ENCODE assay signal across 8 mouse cellular contexts in genomic region chr2:169723645-169724462, GRCm38 (mm10).
DNase-seq lines count a peak whose midpoint lies in the region; ATAC-seq and TF ChIP-seq lines count a peak whose summit lies in the region.

No protein-coding gene starts in this region.

- no peaks in the 10 kb centered on the region for H3K27me3 ChIP-seq in neural tube, embryonic 11.5 days (ENCODE audit: control insufficient read depth, insufficient read depth, low read length)
- H3K27me3 ChIP-seq in heart, postnatal 0 days (ENCODE audit: control insufficient read depth, insufficient read depth, low read length), result no peaks in the 10 kb centered on the region
- H3K27me3 ChIP-seq in cerebellum, adult 2 months (ENCODE audit: control insufficient read depth, insufficient read depth, low read length), result no peaks in the 10 kb centered on the region

- H3K36me3 ChIP-seq in neural tube, embryonic 11.5 days (ENCODE audit: control insufficient read depth, insufficient read depth, low read length), result no peaks in the 10 kb centered on the region
- no peaks in the 10 kb centered on the region for H3K36me3 ChIP-seq in heart, postnatal 0 days (replicated peaks; ENCODE audit: control insufficient read depth, insufficient read depth, low read length)

- no peak for DNase-seq in neural tube, embryonic 11.5 days (ENCODE audit: low spot score)
- DNase-seq in neural tube, embryonic 10.5 days (ENCODE audit: extremely low spot score, low spot score), result no peak
- peak; percentile 55 for DNase-seq in heart, postnatal 0 days (ENCODE audit: low spot score)
- DNase-seq in kidney, postnatal 36 days, result peak; percentile 33 to 35
- no peak for DNase-seq in right cerebral cortex, adult 2 months (ENCODE audit: low spot score in 2 of 2)
- DNase-seq in cerebellum, adult 2 months, result no peak
- DNase-seq in thymus, postnatal 14 days, result no peak

- TF ChIP-seq EP300 in heart, postnatal 0 days (IDR thresholded peaks at IDR 0.05; ENCODE audit: low read depth), result no peak

- H3K27ac ChIP-seq in neural tube, embryonic 11.5 days (ENCODE audit: low read depth, low read length), result peak overlapping the region; percentile 23; the same call in 1 of the 2 replicates
- peak overlapping the region; percentile 87 for H3K27ac ChIP-seq in heart, postnatal 0 days (ENCODE audit: low read depth)
- H3K27ac ChIP-seq in cerebellum, adult 2 months (ENCODE audit: insufficient read depth, low read length), result no peak overlapping the region

- no peak for TF ChIP-seq POLR2A in cerebellum, adult 2 months (IDR thresholded peaks at IDR 0.05; ENCODE audit: borderline replicate concordance, insufficient read depth, low read length)

- H3K4me1 ChIP-seq in neural tube, embryonic 11.5 days (ENCODE audit: control insufficient read depth, insufficient read depth, low read length), result peaks cover 6% of the 10 kb centered on the region; the same call in 1 of the 2 replicates
- H3K4me1 ChIP-seq in heart, postnatal 0 days (ENCODE audit: control insufficient read depth, insufficient read depth), result 0 out of 2 replicates have a peak, but pooled peaks cover 11% of the 10 kb centered on the region
- no peaks in the 10 kb centered on the region for H3K4me1 ChIP-seq in cerebellum, adult 2 months (ENCODE audit: control insufficient read depth, insufficient read depth, low read length)

- WGBS in neural tube, embryonic 11.5 days, result 65% methylated on average over 24 of the region's 24 CpGs
- 39% methylated on average over 24 of the region's 24 CpGs for WGBS in heart, postnatal 0 days
- 62% methylated on average over 24 of the region's 24 CpGs for WGBS in cerebellum, adult 2 months

- no peak overlapping the region for H3K4me3 ChIP-seq in neural tube, embryonic 11.5 days (ENCODE audit: low read depth, low read length)
- H3K4me3 ChIP-seq in heart, postnatal 0 days (ENCODE audit: low read depth, low read length), result no peak overlapping the region
- H3K4me3 ChIP-seq in cerebellum, adult 2 months (replicated peaks; ENCODE audit: insufficient read depth, low read depth, low read length), result no peak overlapping the region

- H3K9me3 ChIP-seq in neural tube, embryonic 11.5 days (ENCODE audit: control insufficient read depth, low read length), result no peaks in the 10 kb centered on the region
- H3K9me3 ChIP-seq in heart, postnatal 0 days (replicated peaks; ENCODE audit: control insufficient read depth, low read length), result no peaks in the 10 kb centered on the region

- no peak overlapping the region for H3K9ac ChIP-seq in neural tube, embryonic 11.5 days (ENCODE audit: low read length)
- no peak overlapping the region for H3K9ac ChIP-seq in heart, postnatal 0 days (replicated peaks; ENCODE audit: low read depth, low read length)

- ATAC-seq in neural tube, embryonic 11.5 days (ENCODE audit: insufficient read depth, low FRiP score, low TSS enrichment), result no peak
- ATAC-seq in heart, postnatal 0 days (ENCODE audit: insufficient read depth, low read depth), result 0 out of 2 replicates have a peak, but pooled peaks have one; percentile 30
- ATAC-seq in megakaryocyte progenitor cell, adult 5-6 weeks (replicated peaks; ENCODE audit: poor library complexity), result peak; percentile 63

- H3K4me2 ChIP-seq in neural tube, embryonic 11.5 days (ENCODE audit: low read depth), result no peak overlapping the region
- peak overlapping the region; percentile 42 for H3K4me2 ChIP-seq in heart, postnatal 0 days (ENCODE audit: low read depth, low read length)

- TF ChIP-seq CTCF in heart, postnatal 0 days (IDR thresholded peaks at IDR 0.05; ENCODE audit: low read depth), result no peak
- no peak for TF ChIP-seq CTCF in cerebellum, adult 2 months (IDR thresholded peaks at IDR 0.05; ENCODE audit: borderline replicate concordance, insufficient read depth, low read depth, low read length)

Comparison
In these comparisons a context has a peak if more than half of its experiments do, and no peak if none do; other contexts are left out.
1. DNase-seq: peak in heart, postnatal 0 days (single experiment) and kidney, postnatal 36 days (2 of 2); none in neural tube, embryonic 11.5 days (single experiment), neural tube, embryonic 10.5 days (single experiment), right cerebral cortex, adult 2 months (0 of 2), cerebellum, adult 2 months (0 of 2) and thymus, postnatal 14 days (single experiment).